Mouse (Mus musculus): ENCODE results near the gene Cpne6. TPM values are rescaled to one million over a fixed set of nuclear protein-coding genes. Genes with fewer than 3 reads are reported as not detected.
A peak's percentile ranks its signal among the peaks of the same experiment; 100 is the strongest.

Gene Cpne6
- polyA plus RNA-seq, 1 experiment from 2014 or later: 0.74 TPM

DNA sequence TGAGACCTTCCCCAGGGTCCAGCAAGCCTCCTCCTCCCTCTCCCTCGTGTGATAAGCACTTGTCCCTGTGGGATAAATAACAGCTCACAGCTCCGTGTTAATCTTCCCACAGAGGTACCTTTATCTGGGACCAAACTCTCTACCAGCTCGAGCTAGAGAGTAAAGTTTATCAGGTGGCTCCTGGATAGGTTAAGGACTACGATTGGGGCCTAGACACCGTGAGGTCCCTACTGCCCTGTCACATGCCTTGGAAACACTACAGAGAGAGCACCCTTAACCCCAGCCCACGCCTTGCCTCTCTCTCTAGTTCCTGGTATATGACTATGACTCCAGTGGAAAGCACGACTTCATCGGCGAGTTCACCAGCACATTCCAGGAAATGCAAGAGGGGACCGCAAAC lies 3.7 kb downstream of the Cpne6 start:
- H3K36me3 ChIP-seq (ENCODE audit: control insufficient read depth, insufficient read depth, low read length): no peaks in the 10 kb centered on the region
- no peaks in the 10 kb centered on the region for H3K27me3 ChIP-seq (ENCODE audit: control insufficient read depth, insufficient read depth, low read length)
- no peak for ATAC-seq (ENCODE audit: low FRiP score, low TSS enrichment)
- H3K4me2 ChIP-seq (ENCODE audit: low read length): no peak overlapping the region
- H3K9me3 ChIP-seq (ENCODE audit: control insufficient read depth, low read length): no peaks in the 10 kb centered on the region
- H3K4me3 ChIP-seq (replicated peaks; ENCODE audit: low read depth, low read length): no peak overlapping the region
- WGBS: 73% methylated on average over 10 of the region's 10 CpGs
- H3K9ac ChIP-seq (replicated peaks; ENCODE audit: low read length): no peak overlapping the region
- no peak for DNase-seq
- H3K27ac ChIP-seq (replicated peaks; ENCODE audit: low read depth, low read length): no peak overlapping the region
- peaks cover 5% of the 10 kb centered on the region; the same call in 1 of the 2 replicates for H3K4me1 ChIP-seq (ENCODE audit: control insufficient read depth, insufficient read depth, low read length)

DNA sequence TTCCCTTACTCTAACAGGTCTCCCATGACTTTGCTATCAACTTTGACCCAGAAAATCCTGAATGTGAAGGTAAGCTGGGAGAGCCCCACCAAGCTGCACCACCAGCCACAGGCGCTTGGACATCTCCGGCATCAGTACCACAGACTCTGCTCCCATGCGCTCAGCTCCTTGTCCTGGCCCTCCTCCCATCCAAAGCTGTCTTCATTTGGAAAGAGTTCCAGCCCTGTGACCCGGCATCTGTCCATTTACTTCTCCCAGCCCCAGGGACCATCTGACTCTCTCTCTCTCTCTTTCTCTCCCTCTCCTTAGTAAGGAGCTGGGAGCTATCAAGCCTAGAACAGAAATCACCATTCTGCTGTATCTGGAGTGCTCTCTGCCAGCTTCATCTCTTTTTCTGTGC lies 5.6 kb downstream of the Cpne6 start:
- DNase-seq (no peak), ATAC-seq (ENCODE audit: low FRiP score, low TSS enrichment) (no peak)
- Histone ChIP-seq H3K4me1 (ENCODE audit: control insufficient read depth, insufficient read depth, low read length) (peaks cover 10% of the 10 kb centered on the region), H3K36me3 (ENCODE audit: control insufficient read depth, insufficient read depth, low read length) (no peaks in the 10 kb centered on the region), H3K4me2 (ENCODE audit: low read length) (no peak overlapping the region), H3K27me3 (ENCODE audit: control insufficient read depth, insufficient read depth, low read length) (no peaks in the 10 kb centered on the region), H3K27ac (replicated peaks; ENCODE audit: low read depth, low read length) (no peak overlapping the region), H3K9ac (replicated peaks; ENCODE audit: low read length) (no peak overlapping the region), H3K9me3 (ENCODE audit: control insufficient read depth, low read length) (no peaks in the 10 kb centered on the region), H3K4me3 (replicated peaks; ENCODE audit: low read depth, low read length) (no peak overlapping the region)
- 85% methylated on average over 4 of the region's 4 CpGs for WGBS

DNA sequence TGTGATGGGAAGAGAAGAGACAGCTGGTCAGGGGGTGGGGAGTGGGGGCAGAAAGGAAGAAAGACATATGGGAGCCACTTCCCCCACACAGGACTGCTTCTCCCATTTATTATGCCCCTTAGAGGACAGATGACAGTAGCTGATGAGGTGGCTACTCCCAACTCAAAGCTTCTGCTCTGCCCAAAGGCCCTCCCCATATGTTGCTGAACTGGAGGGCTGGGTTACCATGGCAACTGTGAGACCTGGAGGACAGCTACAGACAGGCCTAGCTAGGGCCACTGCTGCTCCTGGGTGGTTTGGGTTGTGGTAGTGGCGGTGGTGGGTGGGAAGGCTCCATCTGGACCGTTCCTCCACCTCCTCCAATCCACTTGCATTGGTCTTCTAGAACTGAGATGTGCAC lies 8.7 kb downstream of the Cpne6 start:
- peaks cover 11% of the 10 kb centered on the region for H3K4me1 ChIP-seq (ENCODE audit: control insufficient read depth, insufficient read depth, low read length)
- no peak overlapping the region for H3K9ac ChIP-seq (replicated peaks; ENCODE audit: low read length)
- no peaks in the 10 kb centered on the region for H3K27me3 ChIP-seq (ENCODE audit: control insufficient read depth, insufficient read depth, low read length)
- H3K4me2 ChIP-seq (ENCODE audit: low read length): no peak overlapping the region
- H3K36me3 ChIP-seq (ENCODE audit: control insufficient read depth, insufficient read depth, low read length): no peaks in the 10 kb centered on the region
- no peak overlapping the region for H3K4me3 ChIP-seq (replicated peaks; ENCODE audit: low read depth, low read length)
- 10% methylated on average over 2 of the region's 2 CpGs for WGBS
- no peak overlapping the region for H3K27ac ChIP-seq (replicated peaks; ENCODE audit: low read depth, low read length)
- no peaks in the 10 kb centered on the region for H3K9me3 ChIP-seq (ENCODE audit: control insufficient read depth, low read length)
- DNase-seq (peak; percentile 70), ATAC-seq (ENCODE audit: low FRiP score, low TSS enrichment) (peak; percentile 55)

DNA sequence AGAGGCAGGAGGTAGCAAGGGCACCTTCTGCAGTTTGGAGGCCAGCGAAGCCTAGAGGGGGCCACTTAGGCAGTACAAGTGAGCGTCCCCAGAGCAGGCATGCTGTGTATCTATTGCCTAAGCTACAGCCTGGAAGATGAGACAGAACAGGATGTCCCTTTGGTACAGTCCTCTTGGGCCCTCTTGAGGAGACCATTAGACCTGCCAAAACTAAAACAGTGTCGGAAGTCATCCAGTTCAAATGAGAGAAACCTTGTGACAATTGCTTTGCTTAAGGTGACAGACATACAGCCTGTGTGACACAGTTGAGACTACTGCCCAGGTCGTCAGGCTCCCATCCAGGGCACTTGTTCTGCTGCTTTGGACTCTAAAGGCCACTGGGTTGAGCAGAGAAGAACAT lies 9.4 kb downstream of the Cpne6 start:
- DNase-seq: no peak
- Histone ChIP-seq H3K9ac (replicated peaks; ENCODE audit: low read length) (no peak overlapping the region), H3K36me3 (ENCODE audit: control insufficient read depth, insufficient read depth, low read length) (no peaks in the 10 kb centered on the region), H3K27ac (replicated peaks; ENCODE audit: low read depth, low read length) (no peak overlapping the region), H3K4me3 (replicated peaks; ENCODE audit: low read depth, low read length) (no peak overlapping the region), H3K4me2 (ENCODE audit: low read length) (no peak overlapping the region), H3K4me1 (ENCODE audit: control insufficient read depth, insufficient read depth, low read length) (peaks cover 11% of the 10 kb centered on the region), H3K9me3 (ENCODE audit: control insufficient read depth, low read length) (no peaks in the 10 kb centered on the region), H3K27me3 (ENCODE audit: control insufficient read depth, insufficient read depth, low read length) (no peaks in the 10 kb centered on the region)
- WGBS: 51% methylated on average over 4 of the region's 4 CpGs
- no peak for ATAC-seq (ENCODE audit: low FRiP score, low TSS enrichment)

DNA sequence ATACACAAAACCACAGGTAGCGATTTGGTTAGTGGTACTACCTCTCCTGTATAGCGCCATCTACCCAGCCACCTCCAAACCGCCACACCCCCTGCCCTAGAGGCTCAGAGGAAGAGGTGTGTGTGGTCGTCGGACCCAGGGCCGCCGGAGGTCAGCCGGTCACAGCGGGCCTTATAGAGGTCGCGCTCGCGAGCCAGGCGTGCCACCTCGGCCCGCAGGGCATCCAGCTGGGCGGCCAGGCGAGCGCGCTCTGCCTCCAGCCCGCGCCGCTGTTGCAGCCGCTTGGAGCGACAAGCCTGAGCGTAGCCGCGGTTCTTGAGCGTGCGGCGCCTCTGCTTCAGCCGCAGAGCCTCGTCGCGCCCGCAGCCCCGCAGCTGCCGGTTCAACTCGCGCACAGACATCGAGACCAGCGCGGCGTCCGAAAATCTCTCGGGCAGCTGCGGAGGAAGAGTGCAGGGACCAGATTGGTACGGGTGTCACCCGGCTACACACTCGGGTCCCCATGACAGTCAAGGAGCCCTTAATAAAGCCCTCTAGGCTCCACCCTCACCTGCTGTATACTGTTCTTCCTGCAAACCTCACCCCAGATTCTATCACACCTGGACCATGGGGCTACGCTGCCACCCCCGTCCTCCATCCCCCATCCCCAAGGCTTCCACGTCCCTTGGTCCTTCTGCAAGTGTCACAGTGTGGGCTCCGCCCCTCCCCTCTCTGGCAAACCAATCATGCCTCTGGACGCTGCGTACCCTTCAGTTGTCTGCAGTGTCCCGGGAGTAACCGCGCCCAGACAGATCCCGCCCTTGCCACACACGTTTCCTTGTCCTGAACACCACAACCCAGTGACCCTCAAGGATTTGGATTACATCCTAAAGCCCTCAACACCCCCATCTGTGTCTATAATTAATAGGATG lies 10.5 kb downstream of the Cpne6 start:
- Histone ChIP-seq H3K36me3 (ENCODE audit: control insufficient read depth, insufficient read depth, low read length) (no peaks in the 10 kb centered on the region), H3K9ac (replicated peaks; ENCODE audit: low read length) (peak overlapping the region; percentile 66), H3K4me3 (replicated peaks; ENCODE audit: low read depth, low read length) (peak overlapping the region; percentile 51), H3K27me3 (ENCODE audit: control insufficient read depth, insufficient read depth, low read length) (no peaks in the 10 kb centered on the region), H3K27ac (replicated peaks; ENCODE audit: low read depth, low read length) (peak overlapping the region; percentile 71), H3K4me1 (ENCODE audit: control insufficient read depth, insufficient read depth, low read length) (peaks cover 11% of the 10 kb centered on the region), H3K9me3 (ENCODE audit: control insufficient read depth, low read length) (no peaks in the 10 kb centered on the region), H3K4me2 (ENCODE audit: low read length) (peak overlapping the region; percentile 91)
- WGBS: 0% methylated on average over 61 of the region's 61 CpGs
- DNase-seq: peak; percentile 81
- peak; percentile 72 for ATAC-seq (ENCODE audit: low FRiP score, low TSS enrichment)

DNA sequence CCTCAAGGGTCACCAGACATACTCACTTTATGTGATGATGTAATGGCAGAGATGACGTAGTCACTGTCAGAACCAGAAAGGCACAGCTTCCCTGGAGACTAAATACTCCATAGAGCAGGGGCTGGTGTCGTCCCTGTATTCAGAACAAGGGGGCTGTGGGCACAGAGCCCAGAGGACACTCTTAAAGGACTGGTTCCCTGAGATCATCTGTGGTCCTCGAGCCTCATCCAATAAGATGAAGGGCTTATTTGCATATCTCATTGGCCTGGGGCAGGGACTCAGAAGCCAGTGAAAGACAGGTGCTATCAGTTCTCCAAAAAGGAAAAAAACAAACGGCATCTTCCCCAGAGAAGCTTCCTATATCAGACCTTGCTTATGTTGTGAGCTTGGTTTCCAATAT lies 13.8 kb downstream of the Cpne6 start:
- 57% methylated on average over 4 of the region's 4 CpGs for WGBS
- H3K36me3 ChIP-seq (ENCODE audit: control insufficient read depth, insufficient read depth, low read length): no peaks in the 10 kb centered on the region
- H3K4me3 ChIP-seq (replicated peaks; ENCODE audit: low read depth, low read length): no peak overlapping the region
- H3K4me1 ChIP-seq (ENCODE audit: control insufficient read depth, insufficient read depth, low read length): peaks cover 5% of the 10 kb centered on the region
- H3K9me3 ChIP-seq (ENCODE audit: control insufficient read depth, low read length): no peaks in the 10 kb centered on the region
- H3K9ac ChIP-seq (replicated peaks; ENCODE audit: low read length): no peak overlapping the region
- DNase-seq (no peak), ATAC-seq (ENCODE audit: low FRiP score, low TSS enrichment) (no peak)
- no peak overlapping the region for H3K4me2 ChIP-seq (ENCODE audit: low read length)
- no peaks in the 10 kb centered on the region for H3K27me3 ChIP-seq (ENCODE audit: control insufficient read depth, insufficient read depth, low read length)
- no peak overlapping the region for H3K27ac ChIP-seq (replicated peaks; ENCODE audit: low read depth, low read length)

DNA sequence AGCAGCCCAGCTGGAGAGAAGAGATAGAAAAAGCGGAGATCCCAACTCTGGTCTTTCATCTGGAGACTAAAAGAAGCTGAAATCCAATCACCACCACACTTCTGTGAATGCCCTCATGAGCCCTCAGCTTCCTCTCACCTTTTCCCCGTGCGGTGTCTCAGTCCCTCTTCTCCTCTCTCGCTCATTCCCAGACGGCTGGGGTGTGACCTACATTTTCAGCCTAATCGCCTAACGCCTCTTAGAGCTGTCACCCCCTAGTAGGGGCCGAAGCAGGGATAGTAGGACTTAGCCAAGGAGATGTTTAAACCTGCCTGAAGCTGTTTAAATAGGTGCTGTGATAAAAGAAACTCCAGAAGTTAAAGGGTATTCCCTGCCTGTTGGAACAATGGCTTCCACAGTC lies 14.5 kb downstream of the Cpne6 start, which contains the start of gene Nrl:
Gene Nrl, minus strand, starts transcription at position 197 of the 400 bp plus-strand sequence.
- no peak for ATAC-seq (ENCODE audit: low FRiP score, low TSS enrichment)
- no peak for DNase-seq

DNA sequence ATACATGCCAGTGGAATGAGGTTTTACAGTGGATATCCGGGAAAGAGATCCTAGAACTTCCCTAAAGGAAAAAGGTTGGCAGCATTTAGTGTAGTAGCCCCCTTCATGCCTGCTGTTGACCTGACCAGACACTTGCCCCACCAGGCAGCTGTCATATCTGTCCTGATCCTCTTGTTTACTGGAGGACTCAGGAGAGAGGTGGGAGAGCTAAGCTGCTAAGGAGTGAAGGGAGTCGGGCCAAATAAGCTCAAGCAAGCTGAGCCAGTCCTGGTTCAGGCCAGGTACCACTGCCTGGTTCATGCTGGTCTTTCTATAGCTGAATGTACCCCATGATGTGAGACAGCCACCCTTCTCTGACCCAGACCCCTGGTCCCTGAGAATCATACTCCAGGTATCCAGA lies 16.4 kb downstream of the Cpne6 start:
- WGBS: 76% methylated on average over 2 of the region's 2 CpGs

More for the DNA sequence above, 14.5 kb downstream of the Cpne6 start, which contains the start of gene Nrl:
- Histone ChIP-seq H3K4me1 (ENCODE audit: control insufficient read depth, insufficient read depth, low read length) (peaks cover 3% of the 10 kb centered on the region; the same call in 1 of the 2 replicates), H3K9ac (replicated peaks; ENCODE audit: low read length) (no peak within 1 kb of the TSS), H3K4me2 (ENCODE audit: low read length) (no peak within 1 kb of the TSS), H3K4me3 (replicated peaks; ENCODE audit: low read depth, low read length) (no peak within 1 kb of the TSS), H3K27ac (replicated peaks; ENCODE audit: low read depth, low read length) (no peak within 1 kb of the TSS), H3K27me3 (ENCODE audit: control insufficient read depth, insufficient read depth, low read length) (no peaks in the 10 kb centered on the region), H3K36me3 (ENCODE audit: control insufficient read depth, insufficient read depth, low read length) (no peaks in the 10 kb centered on the region), H3K9me3 (ENCODE audit: control insufficient read depth, low read length) (no peaks in the 10 kb centered on the region)
- WGBS: 47% methylated on average over 8 of the region's 8 CpGs

DNA sequence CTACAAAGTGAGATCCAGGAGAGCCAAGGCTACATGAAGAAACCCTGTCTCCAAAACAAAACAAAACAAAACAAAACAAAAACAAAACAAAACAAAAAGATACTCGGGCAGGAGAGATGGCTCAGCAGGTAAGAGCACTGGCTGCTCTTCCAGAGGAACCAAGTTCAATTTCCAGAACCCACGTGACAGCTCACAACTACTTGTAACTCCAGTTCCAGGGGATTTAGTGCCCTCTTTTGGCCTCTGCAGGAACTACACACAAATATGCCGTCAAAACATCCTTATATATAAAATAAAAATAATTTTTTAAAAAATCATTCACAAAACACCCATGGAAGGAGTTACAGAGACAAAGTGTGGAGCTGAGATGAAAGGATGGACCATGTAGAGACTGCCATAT lies 17.7 kb downstream of the Cpne6 start:
- no peaks in the 10 kb centered on the region for H3K9me3 ChIP-seq (ENCODE audit: control insufficient read depth, low read length)
- no peaks in the 10 kb centered on the region for H3K4me1 ChIP-seq (ENCODE audit: control insufficient read depth, insufficient read depth, low read length)
- no peak overlapping the region for H3K4me2 ChIP-seq (ENCODE audit: low read length)
- no peak overlapping the region for H3K9ac ChIP-seq (replicated peaks; ENCODE audit: low read length)
- ATAC-seq (ENCODE audit: low FRiP score, low TSS enrichment): no peak
- H3K36me3 ChIP-seq (ENCODE audit: control insufficient read depth, insufficient read depth, low read length): no peaks in the 10 kb centered on the region
- H3K4me3 ChIP-seq (replicated peaks; ENCODE audit: low read depth, low read length): no peak overlapping the region
- peak; percentile 67 for DNase-seq
- WGBS: 16% methylated on average over 3 of the region's 3 CpGs
- H3K27me3 ChIP-seq (ENCODE audit: control insufficient read depth, insufficient read depth, low read length): no peaks in the 10 kb centered on the region
- no peak overlapping the region for H3K27ac ChIP-seq (replicated peaks; ENCODE audit: low read depth, low read length)

More for the DNA sequence above, 16.4 kb downstream of the Cpne6 start:
- Histone ChIP-seq H3K4me1 (ENCODE audit: control insufficient read depth, insufficient read depth, low read length) (no peaks in the 10 kb centered on the region), H3K4me2 (ENCODE audit: low read length) (no peak overlapping the region), H3K9me3 (ENCODE audit: control insufficient read depth, low read length) (no peaks in the 10 kb centered on the region), H3K27me3 (ENCODE audit: control insufficient read depth, insufficient read depth, low read length) (no peaks in the 10 kb centered on the region), H3K9ac (replicated peaks; ENCODE audit: low read length) (no peak overlapping the region), H3K4me3 (replicated peaks; ENCODE audit: low read depth, low read length) (no peak overlapping the region), H3K36me3 (ENCODE audit: control insufficient read depth, insufficient read depth, low read length) (no peaks in the 10 kb centered on the region), H3K27ac (replicated peaks; ENCODE audit: low read depth, low read length) (no peak overlapping the region)
- ATAC-seq (ENCODE audit: low FRiP score, low TSS enrichment): no peak
- no peak for DNase-seq

Measured in midbrain, embryonic 14.5 days (tissue).